Mouse (Mus musculus) G1E (cell line): Measurements from ENCODE around the gene Rcn3.

Experiments used
- CTCF ChIP-seq: IDR thresholded peaks from 2 replicates; pipeline ENCODE4 v1.5.1; 2012; ENCODE audit warnings: low read depth, low read length, inconsistent platforms, mixed read lengths
- GATA1 ChIP-seq: IDR thresholded peaks from 2 replicates; pipeline ENCODE4 v1.6.1; 2012; ENCODE audit warnings: borderline replicate concordance, low read length, inconsistent platforms, mixed read lengths
- GATA2 ChIP-seq: IDR thresholded peaks from 2 replicates; pipeline ENCODE4 v1.6.1; 2012; ENCODE audit warnings: low read depth, low read length, inconsistent platforms, borderline replicate concordance
- POLR2AphosphoS5 ChIP-seq: IDR thresholded peaks from 2 replicates; pipeline ENCODE4 v1.6.1; 2012; ENCODE audit warnings: low read depth, low read length, inconsistent platforms; ENCODE audit not compliant: insufficient replicate concordance
- TAL1 ChIP-seq: conservative IDR thresholded peaks from 2 replicates; pipeline ENCODE4 v1.6.1; 2012; ENCODE audit warnings: low read depth, low read length, inconsistent platforms, mixed read lengths

DNA sequence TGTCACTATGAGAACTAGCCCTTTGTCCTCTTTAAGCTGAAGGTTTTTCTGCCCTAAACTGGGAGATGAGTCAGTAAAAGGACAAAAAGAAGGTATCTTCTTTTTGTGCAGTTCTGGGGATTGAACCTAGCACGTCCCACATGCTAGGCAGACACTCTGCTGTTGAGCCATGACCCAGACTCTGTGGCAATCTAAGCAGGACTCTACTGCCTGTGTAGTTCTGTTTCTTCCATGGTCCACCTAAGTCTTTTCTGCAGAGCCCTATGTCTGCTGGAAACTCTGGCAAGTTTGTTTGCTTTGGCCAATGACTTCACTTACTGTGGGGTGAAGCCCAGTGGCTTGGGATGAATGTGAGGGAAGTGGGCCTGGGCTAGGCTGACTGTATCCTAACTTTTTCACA lies 46.4 kb upstream of the Rcn3 start:
- TF ChIP-seq CTCF: no peak
- TF ChIP-seq TAL1: no peak
- TF ChIP-seq GATA2: no peak
- TF ChIP-seq GATA1: no peak
- no peak for TF ChIP-seq POLR2AphosphoS5
